Mouse (Mus musculus) natural killer cell, adult 2 months (primary cell): ENCODE data around the gene Gen1.

Experiments
- DNase-seq, 2 experiments: peaks; one replicate each; pipeline ENCODE4 v3.0.0; 2022; ENCODE audit warnings: low spot score in 2 of 2

Gene Gen1

DNA sequence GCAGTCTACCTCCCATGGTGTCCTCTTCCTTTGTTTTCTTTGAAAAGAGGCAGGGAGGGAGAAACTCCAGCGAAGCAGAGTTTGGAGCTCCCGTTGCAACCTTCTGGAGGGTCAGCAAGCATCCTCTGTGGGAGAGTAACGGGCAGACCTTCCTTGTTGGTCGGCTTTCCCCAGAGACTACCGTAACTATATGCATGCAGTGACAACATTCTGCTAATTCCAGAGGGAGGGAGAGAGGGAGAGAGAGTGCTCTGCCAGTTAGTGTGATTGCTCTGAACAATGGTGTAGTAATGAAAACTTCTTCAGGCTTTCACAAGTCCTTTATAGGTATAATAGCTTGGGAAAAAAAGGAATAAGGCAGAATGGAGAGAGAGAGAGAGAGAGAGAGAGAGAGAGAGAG is 40.9 kb downstream of the Gen1 start:
- DNase-seq, result no peak

DNA sequence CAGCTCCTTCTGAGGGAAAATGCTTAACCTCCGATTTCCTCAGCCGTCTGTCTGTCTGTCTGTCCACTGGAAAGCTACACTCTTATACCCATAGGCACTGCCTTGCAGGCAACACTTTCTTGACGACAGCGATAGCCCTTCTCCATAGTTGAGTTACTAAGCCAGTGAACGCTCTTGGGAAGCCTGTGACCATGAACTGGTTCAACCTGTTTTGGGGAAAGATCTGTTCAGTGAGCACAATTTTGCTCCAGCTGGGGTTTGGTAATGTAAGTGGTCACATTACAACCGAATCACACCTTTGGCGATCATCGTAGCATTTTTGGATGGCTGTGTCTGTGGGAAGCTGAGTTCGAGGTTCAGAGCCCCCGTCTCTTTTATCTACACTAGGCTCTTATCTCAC is 42.5 kb downstream of the Gen1 start:
- DNase-seq, result no peak

GRCm38 (mm10) chr12:11222566-11222965 is 43.0 kb downstream of the Gen1 start:
- DNase-seq, result no peak

- no peak for DNase-seq
Measured at GRCm38 (mm10) chr12:11221524-11222330, 43.9 kb downstream of the Gen1 start.

DNA sequence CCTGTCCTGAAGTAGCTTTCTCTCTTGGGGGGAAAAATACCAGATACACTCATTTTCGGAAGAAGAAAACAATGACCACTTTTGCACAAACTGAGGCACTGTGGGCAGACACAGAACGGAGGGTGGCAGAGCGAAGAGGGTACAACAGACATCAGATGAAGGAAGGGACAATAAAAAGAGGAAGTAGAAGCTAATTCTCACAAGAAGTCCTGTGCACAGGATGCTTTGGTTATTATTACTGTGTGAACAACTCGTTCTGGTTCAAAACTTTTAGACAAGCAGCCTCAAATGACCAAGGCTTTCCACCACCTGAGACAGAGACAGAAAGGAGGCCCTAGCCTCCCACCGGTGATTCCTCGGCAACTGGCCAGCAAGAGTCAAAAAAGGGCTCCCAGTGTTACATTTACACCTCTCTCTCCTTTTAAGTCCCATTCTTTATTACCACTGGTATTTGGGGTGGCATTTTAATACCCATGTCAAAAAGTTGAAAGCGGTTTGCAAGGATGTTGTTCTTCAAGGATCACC is 47.8 kb downstream of the Gen1 start:
- peak in 1 of 2 experiments; percentile 48 for DNase-seq

- no peak for DNase-seq
Measured at GRCm38 (mm10) chr12:11216454-11216853, 49.1 kb downstream of the Gen1 start.

GRCm38 (mm10) chr12:11215555-11215954 is 50.0 kb downstream of the Gen1 start:
- DNase-seq, result no peak

- DNase-seq, result no peak
Measured at GRCm38 (mm10) chr12:11214776-11215175, 50.8 kb downstream of the Gen1 start.

GRCm38 (mm10) chr12:11212881-11213280 is 52.7 kb downstream of the Gen1 start:
- DNase-seq, result no peak

DNA sequence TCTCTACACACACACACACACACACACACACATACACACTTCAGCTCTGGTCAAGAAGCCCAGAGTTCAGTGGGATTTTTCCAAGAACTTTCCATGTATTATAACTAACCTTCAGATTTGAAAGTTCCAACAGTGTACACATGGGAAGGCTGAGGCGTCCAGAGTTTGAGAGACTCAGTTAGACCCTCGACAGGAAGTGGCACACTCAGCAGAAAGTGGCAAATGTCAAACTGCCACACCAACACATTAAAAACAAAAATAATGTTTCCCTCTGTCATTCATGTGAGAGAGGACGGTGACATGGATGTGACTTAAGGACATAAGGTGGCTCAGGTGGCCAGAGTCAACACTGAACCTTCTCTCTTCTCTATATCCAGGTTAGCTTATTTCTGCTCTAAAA is 55.2 kb downstream of the Gen1 start:
- peak in 1 of 2 experiments; percentile 19 for DNase-seq

- DNase-seq, result no peak
Measured at GRCm38 (mm10) chr12:11209636-11210035, 56.0 kb downstream of the Gen1 start.

- no peak for DNase-seq
Measured at GRCm38 (mm10) chr12:11208872-11209271, 56.7 kb downstream of the Gen1 start, which contains the start of gene Msgn1. Gene Msgn1 (minus strand): TSS chr12:11208972.

DNA sequence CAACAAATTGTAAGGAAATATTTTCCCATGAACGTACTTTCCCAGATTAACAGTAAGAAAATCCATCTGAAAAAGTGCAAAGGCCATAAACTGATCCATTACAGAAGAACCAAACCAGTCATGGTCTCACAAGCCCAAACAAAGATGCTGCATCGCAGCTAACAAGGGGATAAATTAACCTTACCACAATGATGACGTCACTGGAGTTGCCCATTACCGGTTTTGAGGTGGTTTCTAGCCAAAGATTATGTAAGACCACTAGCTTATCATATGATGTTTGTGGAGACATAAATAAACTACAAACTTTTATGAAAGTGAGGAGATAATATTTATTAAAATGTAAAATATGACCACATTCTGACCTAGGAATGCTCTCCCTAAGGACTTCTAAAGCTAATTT is 59.3 kb downstream of the Gen1 start:
- peak in 1 of 2 experiments; percentile 29 for DNase-seq

- DNase-seq, result no peak
Measured at GRCm38 (mm10) chr12:11203694-11204665, 61.6 kb downstream of the Gen1 start.

GRCm38 (mm10) chr12:11202476-11202875 is 63.1 kb downstream of the Gen1 start:
- no peak for DNase-seq

- peak in 1 of 2 experiments; percentile 60 for DNase-seq
Measured at GRCm38 (mm10) chr12:11200711-11201110, 64.9 kb downstream of the Gen1 start.

DNA sequence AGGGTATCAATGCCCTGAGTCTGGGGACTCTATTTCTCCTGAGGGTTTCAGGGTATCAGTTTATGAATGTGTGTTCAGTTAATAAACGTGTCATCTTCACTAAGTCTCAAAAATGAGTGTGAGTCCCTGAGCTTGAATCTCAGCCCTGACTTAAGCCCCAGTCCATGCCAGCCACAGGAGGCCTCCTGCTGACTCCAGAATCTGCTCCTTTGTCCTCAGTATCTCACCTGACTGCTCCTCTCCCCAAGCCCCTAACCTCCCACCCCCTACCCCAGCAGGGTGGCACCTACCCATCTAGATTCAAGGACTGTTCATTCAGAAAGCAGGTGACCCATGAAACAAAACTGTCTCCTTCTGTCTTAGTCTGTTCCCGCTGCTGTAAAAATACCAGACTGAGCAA is 67.0 kb downstream of the Gen1 start:
- DNase-seq, result no peak

- DNase-seq, result no peak
Measured at GRCm38 (mm10) chr12:11198026-11198425, 67.6 kb downstream of the Gen1 start.

DNA sequence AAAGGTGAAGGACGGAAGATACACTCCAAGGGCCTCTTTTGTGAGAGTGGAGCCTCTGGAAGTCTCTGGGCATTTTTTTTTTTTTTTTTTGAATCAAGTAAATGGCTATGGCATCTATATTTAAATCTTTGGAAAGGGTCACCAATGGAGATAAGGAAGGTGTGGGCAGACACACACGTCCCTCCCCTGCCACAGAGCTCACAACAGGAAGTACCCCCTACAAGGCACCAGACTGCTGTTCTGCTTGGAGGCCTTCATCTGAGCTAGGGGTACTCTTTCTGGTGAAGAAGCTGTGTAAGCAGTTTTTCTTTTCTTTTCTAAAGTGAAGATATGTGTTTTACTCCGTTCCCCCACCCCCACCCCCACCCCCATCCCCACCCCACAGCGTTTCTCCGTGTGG is 68.8 kb downstream of the Gen1 start:
- no peak for DNase-seq

- peak; percentile 69 to 83 for DNase-seq
Measured at GRCm38 (mm10) chr12:11196142-11196597, 69.4 kb downstream of the Gen1 start.

DNA sequence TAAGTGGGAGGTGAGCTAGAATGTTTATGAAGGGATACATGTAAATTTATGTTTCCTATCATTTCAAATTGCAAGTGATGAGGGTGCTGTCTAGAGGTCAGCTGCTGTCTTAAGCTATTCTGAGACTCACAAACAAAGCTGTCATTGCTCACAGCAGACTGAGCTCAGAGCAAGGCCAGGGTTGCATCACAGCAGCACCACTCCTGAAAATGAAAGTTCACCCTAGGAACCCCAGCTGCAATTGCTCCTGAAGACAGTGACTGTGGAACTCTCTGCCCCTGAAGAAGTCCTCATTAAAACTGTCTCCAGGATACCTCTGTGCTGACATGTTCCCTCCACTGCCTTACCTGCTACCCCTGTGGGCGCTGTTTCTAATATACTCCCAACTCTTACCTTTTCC is 70.6 kb downstream of the Gen1 start:
- DNase-seq, result no peak
